Mouse (Mus musculus) adrenal gland (tissue): Measurements from ENCODE around the gene Tet1.

Experiments used
- intact Hi-C: fragments of 180-260 bp; cut with DNase I; formaldehyde crosslinking; loops from one replicate; pipeline ENCODE4 v1.15.1; 2025

Tet1 gene

GRCm38 (mm10) chr10:62851025-62851424 is 57.8 kb downstream of the Tet1 start:
- intact Hi-C loops, result no loop called here

DNA sequence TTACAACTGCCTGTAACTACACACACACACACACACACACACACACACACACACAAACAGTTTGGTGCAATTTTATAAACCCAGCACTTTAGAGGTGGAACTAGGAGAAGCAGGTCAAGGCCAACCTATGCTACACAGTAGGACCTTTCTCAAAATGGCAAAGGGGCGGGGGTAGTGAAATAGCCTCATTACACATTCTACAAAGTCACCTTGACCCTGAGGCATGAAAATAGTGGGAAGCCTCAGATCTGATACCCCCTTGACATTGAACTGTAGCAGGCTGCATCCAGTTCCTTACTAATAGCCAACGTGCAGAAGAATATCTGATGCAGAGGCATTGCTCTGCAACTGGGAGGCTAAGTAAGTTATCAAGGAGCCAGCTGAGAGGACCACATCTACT is 60.0 kb downstream of the Tet1 start:
- intact Hi-C loops, result no loop called here

GRCm38 (mm10) chr10:62847069-62847626 is 61.6 kb downstream of the Tet1 start:
- intact Hi-C loops, result no loop called here

- intact Hi-C loops, result no loop called here
Observed at GRCm38 (mm10) chr10:62843787-62844491, 64.9 kb downstream of the Tet1 start.

- intact Hi-C loops, result no loop called here
Observed at GRCm38 (mm10) chr10:62841901-62842447, 66.8 kb downstream of the Tet1 start.

DNA sequence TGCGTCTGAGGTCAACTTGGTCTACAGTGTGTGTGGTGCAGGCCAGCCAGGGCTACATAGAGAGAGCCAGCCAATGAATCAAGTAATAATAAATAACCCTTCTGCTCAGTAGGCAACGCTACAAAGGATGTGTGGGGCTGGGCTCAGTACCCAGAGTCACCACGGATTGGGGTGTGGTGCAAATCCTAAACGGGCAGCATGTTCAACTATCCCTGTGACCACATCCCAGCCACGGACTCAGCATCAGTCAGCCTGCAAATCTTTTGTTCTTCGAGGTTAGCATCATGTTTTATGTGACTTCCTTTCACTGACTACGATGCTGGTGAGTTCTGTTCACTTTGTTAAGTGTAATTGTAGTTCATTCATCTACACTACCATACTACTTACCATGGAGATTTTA is 68.1 kb downstream of the Tet1 start:
- intact Hi-C loops, result no loop called here

- intact Hi-C loops, result no loop called here
Observed at GRCm38 (mm10) chr10:62837987-62838386, 70.8 kb downstream of the Tet1 start.

GRCm38 (mm10) chr10:62832783-62833182 is 76.0 kb downstream of the Tet1 start:
- intact Hi-C loops, result no loop called here

DNA sequence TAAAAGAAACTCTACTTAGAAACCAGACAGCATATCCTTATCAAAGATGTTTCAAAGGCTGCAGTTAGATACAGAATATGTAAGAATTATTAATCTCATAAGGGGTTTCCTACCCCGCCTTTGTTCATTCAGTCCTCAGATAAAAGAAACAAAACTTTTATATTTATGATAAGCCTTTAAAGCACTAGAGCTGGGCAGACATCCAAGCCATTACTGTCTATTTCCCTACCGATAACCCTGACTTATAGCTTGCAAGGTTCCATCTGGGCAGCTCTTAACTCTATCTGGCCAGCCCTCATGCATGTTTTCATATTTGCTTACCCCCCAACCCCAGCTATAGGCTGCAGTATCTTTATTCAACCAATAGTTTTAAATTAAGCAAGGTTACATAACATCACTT is 77.2 kb downstream of the Tet1 start:
- intact Hi-C loops, result no loop called here

DNA sequence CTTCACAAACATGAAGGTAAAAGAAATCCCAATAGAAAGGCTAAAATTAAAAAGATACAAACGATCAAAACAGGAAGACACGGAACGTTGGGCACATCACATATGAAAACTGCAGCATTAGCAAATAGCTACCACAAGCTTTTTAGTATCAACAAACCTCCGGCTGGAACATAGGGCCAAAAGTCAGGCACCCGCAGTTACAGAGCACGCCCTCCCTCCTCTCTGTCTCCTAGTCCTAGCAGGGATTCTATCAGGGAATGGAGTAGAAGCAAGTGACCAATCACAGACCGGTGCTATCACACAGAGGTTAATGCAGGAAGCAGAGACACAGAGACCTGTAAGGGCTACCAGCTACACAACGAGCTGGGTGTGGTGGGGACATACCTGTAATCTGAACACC is 84.3 kb downstream of the Tet1 start:
- intact Hi-C loops, result no loop called here

DNA sequence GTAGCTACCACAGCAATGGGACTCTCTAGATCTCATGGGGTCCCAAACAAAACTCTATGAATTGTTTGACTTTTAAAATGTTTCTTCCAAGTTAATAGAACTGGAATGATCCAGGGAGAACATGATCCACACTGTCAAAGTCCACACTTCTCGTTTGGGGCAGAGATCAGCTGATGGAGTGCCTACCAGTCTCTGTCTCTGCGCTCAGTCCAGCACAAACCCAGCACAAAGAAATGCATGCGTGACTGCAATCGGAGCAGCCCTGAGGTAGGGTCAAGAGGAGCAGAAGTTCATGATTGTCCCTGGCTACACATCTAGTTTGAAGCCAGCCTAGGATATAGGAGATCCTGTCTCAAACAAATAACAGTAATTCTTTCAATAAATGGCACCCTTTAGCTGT is 85.4 kb downstream of the Tet1 start:
- intact Hi-C loops, result no loop called here

GRCm38 (mm10) chr10:62810010-62810409 is 98.8 kb downstream of the Tet1 start:
- intact Hi-C loops, result no loop called here

GRCm38 (mm10) chr10:62808766-62809165 is 100.0 kb downstream of the Tet1 start:
- intact Hi-C loops, result loop anchor here (10.0 kb wide), 2 partner anchors 106 to 176 kb away; partner anchors contain the start of gene Rufy2

DNA sequence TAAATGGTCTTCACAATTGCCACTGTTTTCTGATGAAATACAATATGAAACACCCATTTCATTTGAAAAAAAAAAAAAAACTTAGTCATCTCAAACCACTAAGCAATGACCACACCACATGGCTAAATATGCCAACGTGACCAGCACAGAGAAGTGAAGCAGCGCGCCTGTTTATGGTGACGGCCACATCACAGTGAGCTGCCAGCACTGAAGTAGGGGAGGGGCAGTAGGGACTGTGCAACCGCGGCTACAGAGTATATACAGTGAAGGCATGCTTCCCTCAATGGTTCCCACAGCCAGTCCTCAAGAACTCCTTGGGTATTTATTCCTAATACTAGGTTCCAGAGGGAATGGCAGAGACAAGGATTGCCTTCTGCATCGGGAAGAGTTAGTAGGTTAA is 100.5 kb downstream of the Tet1 start:
- intact Hi-C loops, result loop anchor here (10.0 kb wide), 2 partner anchors 106 to 176 kb away; partner anchors contain the start of gene Rufy2

DNA sequence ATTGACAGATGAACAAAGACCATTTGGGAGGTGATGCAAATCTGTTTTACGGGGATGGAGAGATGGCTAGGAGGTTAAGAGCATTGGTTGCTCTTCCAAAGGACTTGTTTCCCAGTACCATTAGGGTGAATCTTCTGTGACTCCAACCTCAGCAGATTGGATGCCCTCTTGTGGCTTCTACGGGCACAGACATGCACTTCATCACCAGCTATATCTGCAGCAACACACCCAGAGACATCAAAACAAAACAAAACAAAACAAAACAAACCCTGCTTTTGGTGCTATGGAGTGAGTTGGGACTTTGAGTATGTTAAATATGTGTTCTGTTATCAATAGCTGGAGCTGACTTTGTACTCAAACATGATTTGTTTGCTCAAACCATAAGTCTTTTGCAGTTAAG is 104.7 kb downstream of the Tet1 start:
- intact Hi-C loops, result loop anchor here (10.0 kb wide), 2 partner anchors 111 to 181 kb away; partner anchors contain the start of gene Rufy2

DNA sequence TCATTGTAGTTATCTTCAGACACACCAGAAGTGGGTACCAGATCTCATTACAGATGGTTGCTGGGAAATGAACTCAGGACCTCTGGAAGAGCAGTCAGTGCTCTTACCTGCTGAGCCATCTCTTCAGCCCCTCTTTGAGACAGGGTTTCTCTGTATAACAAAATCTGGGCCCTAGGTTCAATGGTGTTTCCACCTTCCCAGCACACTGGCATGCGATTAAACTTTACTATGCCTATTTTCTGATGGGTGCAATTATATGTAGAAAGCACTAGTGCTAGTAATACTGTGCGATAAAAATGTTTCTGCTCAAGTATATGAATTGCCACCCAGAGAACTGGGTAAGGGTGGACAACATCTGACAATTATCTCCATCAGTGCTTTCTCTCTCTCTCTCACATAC is 105.5 kb downstream of the Tet1 start:
- intact Hi-C loops, result loop anchor here (10.0 kb wide), 2 partner anchors 112 to 182 kb away; partner anchors contain the start of gene Rufy2

- intact Hi-C loops, result no loop called here
Observed at GRCm38 (mm10) chr10:62794221-62794620, 114.6 kb downstream of the Tet1 start.

- intact Hi-C loops, result no loop called here
Observed at GRCm38 (mm10) chr10:62793091-62793453, 115.7 kb downstream of the Tet1 start.

DNA sequence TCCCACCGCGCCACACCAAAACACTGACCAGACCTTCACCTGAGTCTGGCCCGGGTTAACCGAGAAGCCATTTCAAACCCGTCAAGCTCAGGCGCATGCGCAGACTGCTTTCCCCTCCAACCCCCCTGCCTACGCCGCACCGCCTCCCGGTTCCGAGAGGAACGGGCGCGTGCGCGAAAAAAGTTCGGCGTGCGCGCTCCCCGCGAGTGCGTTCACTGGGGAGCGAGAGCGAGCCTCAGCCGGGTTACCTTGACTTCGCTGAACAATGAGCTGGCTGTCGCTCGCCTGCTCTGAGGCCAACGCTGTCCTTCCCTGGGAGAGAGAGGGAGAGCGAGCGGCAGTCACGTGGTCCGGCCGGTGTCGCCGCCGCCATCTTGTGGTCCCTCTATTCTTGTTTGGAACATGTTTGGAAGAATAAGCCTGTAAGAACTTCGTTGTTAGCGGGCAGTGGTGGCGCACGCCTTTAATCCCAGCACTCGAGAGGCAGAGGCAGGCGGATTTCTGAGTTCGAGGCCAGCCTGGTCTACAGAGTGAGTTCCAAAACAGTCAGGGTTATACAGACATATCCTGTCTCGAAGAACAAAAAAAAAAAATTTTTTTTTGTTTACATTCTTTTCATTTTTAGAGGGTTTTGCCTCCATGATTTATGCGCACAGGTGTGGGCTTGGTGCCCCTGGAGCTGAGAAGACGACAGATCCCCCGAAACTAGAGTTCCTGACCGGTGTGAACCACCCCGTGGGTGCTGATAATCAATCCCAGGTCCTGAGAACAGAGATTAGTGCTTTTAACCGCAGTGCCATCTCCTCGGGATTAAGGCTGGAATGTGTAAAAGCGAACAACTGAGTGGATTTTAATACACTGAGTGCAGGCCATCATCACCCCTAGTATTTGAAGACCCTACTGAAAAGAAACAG is 116.4 kb downstream of the Tet1 start, which contains the start of gene Ccar1:
Gene Ccar1 (minus strand): TSS at position 110 of the 914 bp plus-strand sequence.
- intact Hi-C loops, result no loop called here

- intact Hi-C loops, result no loop called here
Observed at GRCm38 (mm10) chr10:62791251-62792176, 117.3 kb downstream of the Tet1 start.
